Comparison of ENCODE assay signal across 14 mouse cellular contexts in the genomic region with DNA sequence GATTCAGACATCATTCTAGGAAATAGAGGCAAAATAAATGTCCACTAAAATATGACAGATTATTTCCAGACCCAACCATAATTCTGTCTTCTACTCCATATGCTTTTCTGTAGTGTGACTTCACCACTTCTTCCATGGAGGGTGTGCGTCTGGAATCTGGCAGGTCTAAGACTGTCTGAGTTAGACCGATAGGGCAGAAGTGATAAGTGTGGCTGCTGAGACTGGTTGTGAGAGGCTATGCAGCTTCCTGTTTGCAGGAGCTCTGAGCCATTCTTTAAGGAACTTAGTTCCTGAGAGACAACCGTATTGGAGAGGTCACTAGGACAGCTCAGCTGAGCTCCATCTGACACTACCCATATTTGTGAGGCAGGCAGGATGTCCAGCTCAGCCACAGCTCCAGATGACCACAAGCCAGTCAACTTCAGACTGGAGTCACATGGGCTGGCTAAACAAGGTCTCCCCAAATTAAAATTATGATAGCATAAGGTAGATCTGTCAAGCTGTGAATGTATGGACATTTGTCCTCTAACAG.
A peak's percentile ranks its signal among the peaks of the same experiment; 100 is the strongest.
DNase-seq lines count a peak whose midpoint lies in the region; ATAC-seq and TF ChIP-seq lines count a peak whose summit lies in the region.
"Had no signal": no experiment of that assay in that cellular context is flagged by ENCODE, and none has a peak within 500 bp of the region (broad histone marks: within the 10 kb centered on the region; RNA-seq: fewer than 3 reads in every experiment).

No protein-coding gene starts in this region.

- H3K9me3 ChIP-seq in heart, embryonic 16.5 days (replicated peaks; ENCODE audit: control insufficient read depth, low read length): no peaks in the 10 kb centered on the region
- H3K9me3 ChIP-seq: forebrain, embryonic 15.5 days; intestine, embryonic 15.5 days; neural tube, embryonic 15.5 days had no signal

- no peaks in the 10 kb centered on the region for H3K36me3 ChIP-seq in heart, embryonic 16.5 days (ENCODE audit: control insufficient read depth, insufficient read depth)
- H3K36me3 ChIP-seq in C2C12 (ENCODE audit: control insufficient read depth, insufficient read depth) (peaks cover 30% of the 10 kb centered on the region), macrophage (ENCODE audit: inconsistent target) (no peaks in the 10 kb centered on the region)
- H3K36me3 ChIP-seq: forebrain, embryonic 15.5 days; intestine, embryonic 15.5 days; neural tube, embryonic 15.5 days had no signal

- 0 out of 2 replicates have a peak overlapping the region, but pooled peaks have one; percentile 0 for H3K27ac ChIP-seq in heart, embryonic 16.5 days (ENCODE audit: low read length)
- H3K27ac ChIP-seq in macrophage: peak overlapping the region; percentile 24
- H3K27ac ChIP-seq: forebrain, embryonic 15.5 days; intestine, embryonic 15.5 days; neural tube, embryonic 15.5 days had no signal

- WGBS in heart, embryonic 16.5 days: 18% methylated on average over 3 of the region's 3 CpGs
- 12% methylated on average over 3 of the region's 3 CpGs for WGBS in macrophage (ENCODE audit: missing documents)

- H3K4me1 ChIP-seq in heart, embryonic 16.5 days (ENCODE audit: control insufficient read depth, insufficient read depth, low read length): no peaks in the 10 kb centered on the region
- H3K4me1 ChIP-seq: neural tube, embryonic 15.5 days had no signal

- no peak overlapping the region for H3K4me3 ChIP-seq in heart, embryonic 16.5 days (ENCODE audit: low read length)
- H3K4me3 ChIP-seq in C2C12 (ENCODE audit: insufficient read depth, poor library complexity, severe bottlenecking): no peak overlapping the region
- H3K4me3 ChIP-seq in macrophage (ENCODE audit: inconsistent target): no peak overlapping the region
- H3K4me3 ChIP-seq: forebrain, embryonic 15.5 days; intestine, embryonic 15.5 days; neural tube, embryonic 15.5 days had no signal

- peak; percentile 58; the same call in 1 of the 2 replicates for ATAC-seq in heart, embryonic 16.5 days (replicated peaks; ENCODE audit: extremely low read depth, insufficient read depth, low FRiP score)
- peak; percentile 88 for ATAC-seq in common myeloid progenitor, adult 5-6 weeks (replicated peaks; ENCODE audit: low read depth, poor library complexity, severe bottlenecking)
- ATAC-seq: forebrain, embryonic 15.5 days; intestine, embryonic 15.5 days had no signal

- no peak overlapping the region for H3ac ChIP-seq in C2C12 (ENCODE audit: control insufficient read depth, insufficient read length, low read depth)

- no peak for DNase-seq in heart, adult 9 months (ENCODE audit: low spot score in 2 of 2)
- no peak for DNase-seq in left cerebral cortex, adult 18-20 months (ENCODE audit: low spot score in 2 of 2)
- no peak for DNase-seq in layer of hippocampus, adult 9-11 months
- DNase-seq: cerebellum, adult 18-20 months; heart, postnatal 4 days; right cerebral cortex, adult 18-20 months; thymus, postnatal 4 days had no signal

- H3K27me3 ChIP-seq in heart, embryonic 16.5 days (ENCODE audit: control insufficient read depth, insufficient read depth, low read length): no peaks in the 10 kb centered on the region
- no peaks in the 10 kb centered on the region for H3K27me3 ChIP-seq in C2C12 (ENCODE audit: control insufficient read depth, insufficient read depth, insufficient read length)
- H3K27me3 ChIP-seq: forebrain, embryonic 15.5 days; intestine, embryonic 15.5 days; neural tube, embryonic 15.5 days had no signal

- H3K79me2 ChIP-seq in C2C12 (ENCODE audit: control insufficient read depth, insufficient read depth) (peaks cover 100% of the 10 kb centered on the region), macrophage (ENCODE audit: inconsistent target) (peaks cover 53% of the 10 kb centered on the region)

- H3K9ac ChIP-seq in heart, embryonic 16.5 days (ENCODE audit: low read length): no peak overlapping the region
- H3K9ac ChIP-seq: forebrain, embryonic 15.5 days; intestine, embryonic 15.5 days; neural tube, embryonic 15.5 days had no signal

- TF ChIP-seq CTCF in C2C12 (IDR thresholded peaks at IDR 0.05; ENCODE audit: control insufficient read depth, insufficient read depth, insufficient read length): no peak

- H3K4me2 ChIP-seq in heart, embryonic 16.5 days (ENCODE audit: low read depth, low read length): no peak overlapping the region
- H3K4me2 ChIP-seq: forebrain, embryonic 15.5 days; intestine, embryonic 15.5 days; neural tube, embryonic 15.5 days had no signal

- peaks cover 93% of the 10 kb centered on the region for H3K79me3 ChIP-seq in C2C12 (ENCODE audit: low read depth)

TF ChIP-seq in C2C12, 6 proteins besides CTCF, POLR2A, EP300 and RAD21:
- TF ChIP-seq USF1 (IDR thresholded peaks at IDR 0.05; ENCODE audit: low read depth) (peak; percentile 39), CEBPB (IDR thresholded peaks at IDR 0.05; ENCODE audit: low read depth) (no peak), MYOG (IDR thresholded peaks at IDR 0.05; ENCODE audit: control insufficient read depth, extremely low read depth, insufficient read length) (no peak)
